Mouse (Mus musculus): Measurements from ENCODE around the gene Tmem186. TPM values are rescaled to one million over a fixed set of nuclear protein-coding genes. Genes with fewer than 3 reads are reported as not detected.

Gene Tmem186
- polyA plus RNA-seq, 1 experiment = 13.7 TPM

GRCm38 (mm10) chr16:8667261-8667660, 29.7 kb upstream of the Tmem186 start:
- DNase-seq (ENCODE audit: low spot score) = no peak

- DNase-seq (ENCODE audit: low spot score) = no peak
Observed at GRCm38 (mm10) chr16:8666452-8666851, 28.9 kb upstream of the Tmem186 start.

- DNase-seq (ENCODE audit: low spot score) = no peak
Observed at GRCm38 (mm10) chr16:8665367-8665766, 27.9 kb upstream of the Tmem186 start.

- no peak for DNase-seq (ENCODE audit: low spot score)
Observed at GRCm38 (mm10) chr16:8663606-8664539, 26.4 kb upstream of the Tmem186 start.

- no peak for DNase-seq (ENCODE audit: low spot score)
Observed at GRCm38 (mm10) chr16:8663022-8663421, 25.5 kb upstream of the Tmem186 start.

- DNase-seq (ENCODE audit: low spot score) = no peak
Observed at GRCm38 (mm10) chr16:8658764-8659163, 21.3 kb upstream of the Tmem186 start.

GRCm38 (mm10) chr16:8658349-8658748, 20.8 kb upstream of the Tmem186 start:
- no peak for DNase-seq (ENCODE audit: low spot score)

GRCm38 (mm10) chr16:8656256-8656655, 18.7 kb upstream of the Tmem186 start:
- no peak for DNase-seq (ENCODE audit: low spot score)

GRCm38 (mm10) chr16:8655599-8655998, 18.1 kb upstream of the Tmem186 start:
- DNase-seq (ENCODE audit: low spot score) = no peak

- DNase-seq (ENCODE audit: low spot score) = no peak
Observed at GRCm38 (mm10) chr16:8655108-8655507, 17.6 kb upstream of the Tmem186 start.

- DNase-seq (ENCODE audit: low spot score) = no peak
Observed at GRCm38 (mm10) chr16:8650007-8650406, 12.5 kb upstream of the Tmem186 start.

- DNase-seq (ENCODE audit: low spot score) = no peak
Observed at GRCm38 (mm10) chr16:8645546-8645945, 8.0 kb upstream of the Tmem186 start.

GRCm38 (mm10) chr16:8643855-8644254, 6.3 kb upstream of the Tmem186 start:
- no peak for DNase-seq (ENCODE audit: low spot score)

GRCm38 (mm10) chr16:8639466-8640191, 2.1 kb upstream of the Tmem186 start:
- DNase-seq (ENCODE audit: low spot score) = no peak

GRCm38 (mm10) chr16:8638131-8638530, 619 bp upstream of the Tmem186 start:
- DNase-seq (ENCODE audit: low spot score) = no peak

GRCm38 (mm10) chr16:8636867-8637216, 670 bp downstream of the Tmem186 start:
- DNase-seq (ENCODE audit: low spot score) = no peak

- no peak for DNase-seq (ENCODE audit: low spot score)
Observed at GRCm38 (mm10) chr16:8631428-8631827, 6.1 kb downstream of the Tmem186 start.

GRCm38 (mm10) chr16:8630419-8630818, 7.1 kb downstream of the Tmem186 start:
- DNase-seq (ENCODE audit: low spot score) = no peak

GRCm38 (mm10) chr16:8620315-8621115, 17.0 kb downstream of the Tmem186 start:
- DNase-seq (ENCODE audit: low spot score) = no peak

GRCm38 (mm10) chr16:8619659-8620314, 17.7 kb downstream of the Tmem186 start:
- no peak for DNase-seq (ENCODE audit: low spot score)

- no peak for DNase-seq (ENCODE audit: low spot score)
Observed at GRCm38 (mm10) chr16:8613447-8613846, 24.1 kb downstream of the Tmem186 start.

GRCm38 (mm10) chr16:8613039-8613438, 24.5 kb downstream of the Tmem186 start:
- no peak for DNase-seq (ENCODE audit: low spot score)
